Mouse (Mus musculus) spleen, postnatal 14 days (tissue): ENCODE data around the gene Cdh6.

Experiments
- DNase-seq, 2 experiments: peaks; one replicate each; pipeline ENCODE4 v3.0.0; 2021 to 2022; ENCODE audit warnings: low spot score in 2 of 2

The Cdh6 gene

GRCm38 (mm10) chr15:13063633-13064032 is 109.8 kb downstream of the Cdh6 start:
- DNase-seq, result no peak

GRCm38 (mm10) chr15:13057728-13058127 is 115.7 kb downstream of the Cdh6 start:
- DNase-seq, result no peak

GRCm38 (mm10) chr15:13057302-13057701 is 116.2 kb downstream of the Cdh6 start:
- no peak for DNase-seq

- no peak for DNase-seq
Observed at GRCm38 (mm10) chr15:13047910-13048309, 125.6 kb downstream of the Cdh6 start.

- DNase-seq, result no peak
Observed at GRCm38 (mm10) chr15:13034436-13034835, 139.0 kb downstream of the Cdh6 start.

GRCm38 (mm10) chr15:13030641-13031040 is 142.8 kb downstream of the Cdh6 start:
- DNase-seq, result no peak

GRCm38 (mm10) chr15:13027513-13027912 is 146.0 kb downstream of the Cdh6 start:
- DNase-seq, result no peak

GRCm38 (mm10) chr15:13016756-13017357 is 156.6 kb downstream of the Cdh6 start:
- DNase-seq, result no peak

- no peak for DNase-seq
Observed at GRCm38 (mm10) chr15:13008803-13009202, 164.7 kb downstream of the Cdh6 start.

- DNase-seq, result no peak
Observed at GRCm38 (mm10) chr15:13005934-13006333, 167.5 kb downstream of the Cdh6 start.

GRCm38 (mm10) chr15:13001549-13001948 is 171.9 kb downstream of the Cdh6 start:
- DNase-seq, result no peak

GRCm38 (mm10) chr15:12994563-12995359 is 178.7 kb downstream of the Cdh6 start:
- DNase-seq, result no peak
